Mouse (Mus musculus): ENCODE data around the gene Prkcq. TPM values are rescaled to one million over a fixed set of nuclear protein-coding genes. Genes with fewer than 3 reads are reported as not detected.

The Prkcq gene
- total RNA-seq (2014; fragmentation: Nextera tagmentation): 6.9 and 18.0 TPM in 2 replicates
- 8.5 and 14.4 TPM in 2 replicates for total RNA-seq (2017)

DNA sequence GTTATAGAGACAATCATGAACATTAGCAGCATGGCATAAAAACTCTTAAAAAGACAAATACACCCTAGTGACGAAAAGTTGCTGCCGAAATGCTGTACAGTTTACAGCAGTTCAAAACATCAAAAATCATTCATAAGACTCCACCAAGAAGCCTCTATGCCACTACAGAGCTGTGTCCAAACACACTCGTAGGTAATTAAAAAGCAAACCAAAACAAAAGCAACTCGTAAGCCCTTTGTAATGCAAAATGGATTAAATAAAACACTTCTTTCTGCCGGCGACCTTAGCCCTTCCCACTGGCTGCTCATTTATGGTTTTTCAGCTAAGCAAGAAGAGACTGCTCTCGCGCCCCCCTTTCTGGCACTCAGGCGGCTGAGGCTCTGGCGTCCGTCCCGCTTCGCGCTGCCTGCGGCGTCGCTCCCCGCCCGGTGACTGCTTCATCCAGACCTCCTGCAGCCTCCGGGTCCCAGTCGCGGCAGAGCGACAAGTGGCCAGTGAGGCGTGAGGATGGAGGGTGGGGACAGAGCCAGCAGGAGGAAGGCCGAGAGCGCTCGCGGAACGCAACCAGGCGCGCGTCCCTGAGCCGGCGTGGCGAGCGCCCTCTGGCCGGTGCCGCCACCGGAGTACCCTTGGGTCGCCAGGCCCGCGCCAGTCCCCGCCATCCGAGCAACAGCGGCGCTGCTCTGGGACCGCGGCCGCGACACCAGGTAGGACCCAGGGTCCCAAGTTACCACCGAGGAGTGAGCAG, at the start of gene Prkcq:
TSS of gene Prkcq (plus strand) at position 355 of the 748 bp plus-strand sequence.
- ATAC-seq (replicated peaks; ENCODE audit: low FRiP score, low TSS enrichment, poor library complexity, severe bottlenecking): peak; percentile 87

DNA sequence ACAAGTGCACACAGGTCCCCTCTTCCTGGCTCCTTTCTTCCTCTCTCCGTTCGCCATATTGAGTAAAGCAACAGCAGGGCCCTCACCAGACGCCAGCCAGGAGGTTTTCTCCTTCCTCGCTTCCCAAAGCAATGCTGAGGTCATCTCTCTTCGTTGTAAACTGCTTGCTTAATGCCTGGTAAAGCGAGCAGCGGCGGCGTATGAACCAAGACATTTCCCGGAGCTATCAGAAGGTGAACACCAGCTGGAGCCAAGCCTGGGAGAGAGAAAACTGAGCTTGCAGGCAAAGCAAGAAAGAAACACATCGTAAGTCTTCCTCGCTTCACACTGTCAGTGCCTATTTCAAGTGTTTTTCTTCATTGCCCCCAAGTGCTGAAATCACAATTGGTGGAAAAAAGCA, 41.0 kb upstream of the Prkcq start:
- no peak for ATAC-seq (replicated peaks; ENCODE audit: low FRiP score, low TSS enrichment, poor library complexity, severe bottlenecking)

DNA sequence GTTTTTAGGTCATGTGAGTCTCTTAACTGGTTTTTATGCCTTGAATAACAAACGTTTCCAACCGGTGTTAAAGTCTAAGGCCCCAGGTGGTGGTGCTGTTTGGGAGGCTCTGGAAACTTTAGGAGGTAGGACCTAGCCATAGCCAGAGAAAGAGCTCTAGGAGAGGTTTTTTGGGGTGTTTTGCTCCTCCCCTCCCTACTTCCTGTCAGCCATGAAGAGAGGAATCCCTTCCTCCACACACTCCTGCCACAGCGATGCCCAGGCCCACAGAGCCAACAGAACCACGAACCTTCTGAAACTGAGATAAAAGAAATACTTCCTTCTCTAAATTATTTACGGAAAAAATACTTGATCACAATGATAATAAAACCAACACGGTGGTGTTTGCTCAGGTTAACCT, 36.2 kb upstream of the Prkcq start:
- ATAC-seq (replicated peaks; ENCODE audit: low FRiP score, low TSS enrichment, poor library complexity, severe bottlenecking): no peak

DNA sequence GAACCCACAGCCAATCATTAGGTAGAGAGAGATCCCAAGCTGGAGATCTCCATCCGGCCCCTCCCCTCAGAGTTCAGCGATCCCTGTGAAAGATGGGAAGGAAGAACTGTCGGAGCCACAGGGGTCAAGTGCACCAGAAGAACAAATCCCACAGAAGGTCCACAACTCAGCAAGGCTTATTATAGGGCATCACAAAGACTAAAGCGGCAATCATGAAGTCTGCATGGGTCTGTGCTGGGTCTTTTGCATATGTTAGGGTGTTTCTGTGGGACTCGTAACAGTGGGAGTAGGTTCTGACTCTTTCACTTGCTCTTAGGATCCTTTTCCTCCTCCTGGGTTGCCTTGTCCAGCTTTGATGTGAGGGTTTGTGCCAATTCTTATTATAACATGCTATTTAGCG, 33.8 kb upstream of the Prkcq start:
- ATAC-seq (replicated peaks; ENCODE audit: low FRiP score, low TSS enrichment, poor library complexity, severe bottlenecking): no peak

DNA sequence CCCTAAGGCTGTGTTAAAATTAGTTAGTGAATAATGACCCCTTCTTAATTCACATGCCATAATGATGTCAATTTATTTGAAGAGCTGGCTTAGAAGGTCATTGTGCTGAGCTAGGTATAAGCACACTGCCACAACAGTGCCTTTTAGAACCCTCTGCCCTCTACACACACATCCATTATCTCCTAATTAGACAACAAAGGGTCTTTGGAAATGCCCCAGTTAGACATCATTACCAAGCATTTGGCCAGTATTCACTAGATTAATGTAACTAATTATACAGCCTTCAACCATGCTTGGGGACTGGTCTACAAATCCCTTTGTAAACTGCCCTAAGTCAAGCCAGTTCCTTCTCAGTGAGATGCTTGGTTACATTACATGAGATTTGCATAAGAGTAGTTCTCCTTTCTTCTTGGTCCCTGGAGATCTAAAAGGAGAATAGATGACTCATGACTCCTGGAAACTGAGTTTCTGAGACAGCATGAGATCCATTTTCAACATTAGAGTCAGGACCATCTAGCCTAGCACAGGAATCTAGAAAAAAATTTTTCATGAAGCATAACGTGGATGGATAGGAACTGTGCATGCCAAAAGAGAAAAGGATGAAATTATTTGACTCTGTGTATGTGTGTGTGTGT, 32.3 kb upstream of the Prkcq start:
- ATAC-seq (replicated peaks; ENCODE audit: low FRiP score, low TSS enrichment, poor library complexity, severe bottlenecking): no peak

DNA sequence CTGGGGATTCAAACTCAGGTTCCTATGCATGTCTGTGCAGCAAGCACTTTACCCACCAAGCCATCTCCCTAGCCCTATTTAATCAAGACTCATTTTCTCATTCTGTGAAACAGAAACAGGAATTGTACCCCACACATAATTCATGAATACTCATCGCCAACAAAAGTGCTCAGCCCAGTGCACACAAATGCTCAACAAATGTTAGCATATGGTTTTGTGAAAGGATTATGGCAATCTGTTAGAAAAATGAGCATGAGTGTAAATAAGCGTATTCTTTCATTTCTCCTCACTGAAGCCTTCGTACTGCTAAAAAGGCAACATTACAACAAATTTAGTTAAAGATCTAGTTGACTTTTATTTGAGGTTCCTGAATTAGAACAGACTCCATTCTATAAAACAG, 31.5 kb upstream of the Prkcq start:
- ATAC-seq (replicated peaks; ENCODE audit: low FRiP score, low TSS enrichment, poor library complexity, severe bottlenecking): no peak

DNA sequence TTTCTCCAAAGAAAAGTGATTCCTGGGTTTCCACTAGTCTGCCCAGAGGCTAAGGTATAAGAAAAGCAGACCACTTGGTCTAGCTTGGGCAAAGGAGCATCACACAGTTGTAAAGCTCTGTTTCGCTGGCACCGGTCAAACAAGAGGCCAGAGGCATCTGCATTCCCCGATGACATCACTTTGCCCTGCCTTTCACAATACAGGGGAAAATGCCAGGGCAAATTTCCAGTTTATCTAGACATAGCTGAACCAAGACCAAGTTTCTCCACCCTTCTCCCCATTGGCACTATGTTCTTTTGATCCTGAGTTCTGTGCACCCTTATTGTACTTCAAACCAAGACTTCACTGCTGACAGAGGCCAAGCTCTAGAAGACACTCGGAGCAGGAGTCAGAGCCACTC, 22.8 kb upstream of the Prkcq start:
- ATAC-seq (replicated peaks; ENCODE audit: low FRiP score, low TSS enrichment, poor library complexity, severe bottlenecking): no peak

DNA sequence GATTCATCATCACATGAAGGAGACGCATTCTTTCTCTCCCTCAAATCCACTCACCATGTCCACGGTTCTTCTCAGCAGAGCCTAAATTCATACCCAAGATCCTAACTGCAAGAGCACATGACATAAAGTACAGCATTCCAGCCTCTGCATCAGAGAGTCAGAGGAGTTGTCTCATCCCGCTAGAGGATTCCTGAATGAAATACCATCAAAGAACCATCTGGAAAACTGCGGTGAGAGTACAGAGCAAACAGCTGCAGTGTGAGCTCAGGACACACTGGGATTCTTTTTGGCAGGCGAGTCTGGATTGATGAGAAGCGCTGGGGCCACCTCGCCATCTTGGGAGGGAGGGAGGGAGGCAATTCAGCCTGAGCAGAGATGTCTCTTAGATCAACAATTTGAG, 20.9 kb upstream of the Prkcq start:
- ATAC-seq (replicated peaks; ENCODE audit: low FRiP score, low TSS enrichment, poor library complexity, severe bottlenecking): no peak

DNA sequence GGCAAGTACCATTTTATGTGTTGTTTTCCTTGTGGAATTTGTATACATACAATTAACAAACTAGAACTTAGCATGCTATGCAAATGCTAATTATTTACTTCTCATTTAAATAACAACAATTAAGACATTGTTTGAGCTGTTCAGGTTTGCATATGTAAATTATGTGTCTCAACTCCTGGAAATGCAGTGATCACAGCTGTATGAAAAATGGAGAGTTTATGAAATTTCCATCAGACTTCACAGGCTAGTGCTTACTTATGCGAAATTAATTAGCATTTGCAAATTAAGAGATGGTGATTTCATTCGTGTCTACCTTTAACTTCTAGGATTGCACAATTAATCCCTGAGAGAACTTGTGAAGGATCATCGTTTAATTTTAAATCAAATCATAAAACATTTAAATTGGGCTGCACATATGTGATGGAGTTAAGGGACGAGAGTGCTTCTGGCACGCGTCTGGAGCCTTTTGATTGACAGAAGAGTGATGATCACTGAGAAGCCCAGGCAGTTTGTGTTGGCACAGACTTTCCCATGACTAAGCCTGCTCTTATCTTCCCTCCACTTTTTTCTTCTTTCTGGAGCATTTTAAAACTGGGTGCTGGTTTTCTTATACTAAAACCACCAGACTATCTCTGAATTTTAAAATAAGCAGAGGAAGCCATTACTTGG, 20.1 kb upstream of the Prkcq start:
- no peak for ATAC-seq (replicated peaks; ENCODE audit: low FRiP score, low TSS enrichment, poor library complexity, severe bottlenecking)

DNA sequence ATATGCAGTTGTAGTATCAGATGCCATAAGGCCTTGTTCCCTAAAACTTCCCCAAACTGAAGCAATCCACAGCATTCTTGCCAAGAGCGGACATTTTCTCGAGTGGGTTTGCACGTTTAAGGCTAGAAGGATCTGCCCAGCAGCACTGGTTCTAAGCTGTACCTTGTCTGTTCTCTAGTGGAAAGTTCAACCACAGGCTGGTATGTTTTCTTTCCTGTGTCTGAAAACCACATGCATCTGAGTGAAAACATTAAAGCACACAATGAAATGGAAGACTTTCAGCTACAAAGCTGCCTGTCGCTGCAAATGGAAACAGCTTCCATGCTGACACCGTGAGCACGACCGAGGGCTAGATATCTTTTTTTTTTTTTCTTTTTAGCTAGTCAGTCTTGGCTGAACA, 12.3 kb upstream of the Prkcq start:
- ATAC-seq (replicated peaks; ENCODE audit: low FRiP score, low TSS enrichment, poor library complexity, severe bottlenecking): no peak

DNA sequence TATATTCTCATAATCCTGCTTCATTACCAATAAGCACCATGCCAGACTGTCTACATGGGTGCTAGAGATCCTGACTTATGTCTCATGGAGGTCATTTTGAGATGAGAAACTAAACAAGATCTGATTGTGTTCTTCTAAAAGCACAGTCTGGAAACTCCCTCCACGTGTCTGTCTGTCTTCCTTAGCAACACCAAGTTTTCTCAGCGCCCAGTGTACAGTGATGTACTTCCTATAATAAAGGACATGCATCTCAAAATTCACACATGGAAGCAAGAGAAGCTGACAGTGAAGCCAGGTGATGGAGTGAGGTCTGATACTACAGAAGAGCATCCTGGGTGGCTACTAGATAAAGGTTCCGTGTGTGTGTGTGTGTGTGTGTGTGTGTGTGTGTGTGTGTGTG, 11.2 kb upstream of the Prkcq start:
- no peak for ATAC-seq (replicated peaks; ENCODE audit: low FRiP score, low TSS enrichment, poor library complexity, severe bottlenecking)

DNA sequence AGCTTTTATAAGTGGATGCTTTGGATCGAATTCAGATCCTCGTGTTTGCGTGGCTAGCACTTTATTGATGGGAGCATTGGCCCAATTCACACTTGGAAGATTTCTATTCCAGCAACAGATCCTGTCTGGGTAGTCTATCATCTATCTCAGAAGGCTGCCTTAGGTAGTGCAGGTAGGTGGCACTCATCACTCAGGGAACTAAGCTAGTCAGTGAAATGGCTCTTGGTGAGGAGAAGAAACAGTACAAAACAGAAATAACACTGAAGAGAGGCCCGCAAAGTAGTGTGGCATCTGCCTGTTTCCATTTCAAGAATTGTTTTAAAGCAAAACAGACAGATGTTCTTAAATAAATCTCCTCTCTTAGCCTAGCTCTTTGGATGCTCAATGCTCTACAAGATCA, 10.6 kb upstream of the Prkcq start:
- ATAC-seq (replicated peaks; ENCODE audit: low FRiP score, low TSS enrichment, poor library complexity, severe bottlenecking): no peak

DNA sequence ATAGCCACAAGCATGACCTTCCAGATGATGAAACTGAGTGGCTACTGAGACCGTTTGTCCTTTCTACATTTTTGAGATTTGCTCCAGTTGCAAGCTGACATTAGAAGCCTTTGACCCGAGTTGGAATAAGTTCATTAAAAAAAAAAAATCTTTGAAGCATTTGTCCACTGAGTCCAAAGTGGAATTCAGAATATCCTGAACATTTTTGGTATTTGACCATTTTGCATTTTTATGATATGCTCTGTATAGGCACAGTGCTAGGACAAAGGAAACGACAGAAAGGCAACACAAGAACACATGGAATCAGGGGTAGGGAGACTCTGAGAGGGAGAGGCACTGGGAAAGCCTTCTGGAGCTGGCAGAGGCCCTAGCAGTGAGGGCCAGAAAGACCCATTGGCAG, 9.2 kb upstream of the Prkcq start:
- ATAC-seq (replicated peaks; ENCODE audit: low FRiP score, low TSS enrichment, poor library complexity, severe bottlenecking): no peak

DNA sequence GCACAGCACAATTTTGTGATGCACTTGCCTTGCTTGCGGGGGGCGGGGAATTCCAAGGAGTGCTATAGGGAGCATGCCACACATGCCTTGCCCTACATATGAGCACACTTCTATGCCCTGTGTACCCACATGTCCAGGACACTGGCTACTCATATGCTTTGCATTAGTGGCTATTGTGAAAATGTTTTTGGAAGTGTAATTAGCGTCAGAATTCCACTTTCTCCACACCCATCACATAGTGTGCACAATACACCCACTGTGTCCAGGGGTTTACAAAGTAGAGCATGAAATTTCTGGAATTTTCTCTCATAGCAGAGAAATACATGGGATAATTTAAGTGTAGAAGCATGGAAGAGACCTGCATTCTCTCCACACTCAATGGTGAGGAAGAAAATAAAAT, 7.7 kb upstream of the Prkcq start:
- no peak for ATAC-seq (replicated peaks; ENCODE audit: low FRiP score, low TSS enrichment, poor library complexity, severe bottlenecking)

DNA sequence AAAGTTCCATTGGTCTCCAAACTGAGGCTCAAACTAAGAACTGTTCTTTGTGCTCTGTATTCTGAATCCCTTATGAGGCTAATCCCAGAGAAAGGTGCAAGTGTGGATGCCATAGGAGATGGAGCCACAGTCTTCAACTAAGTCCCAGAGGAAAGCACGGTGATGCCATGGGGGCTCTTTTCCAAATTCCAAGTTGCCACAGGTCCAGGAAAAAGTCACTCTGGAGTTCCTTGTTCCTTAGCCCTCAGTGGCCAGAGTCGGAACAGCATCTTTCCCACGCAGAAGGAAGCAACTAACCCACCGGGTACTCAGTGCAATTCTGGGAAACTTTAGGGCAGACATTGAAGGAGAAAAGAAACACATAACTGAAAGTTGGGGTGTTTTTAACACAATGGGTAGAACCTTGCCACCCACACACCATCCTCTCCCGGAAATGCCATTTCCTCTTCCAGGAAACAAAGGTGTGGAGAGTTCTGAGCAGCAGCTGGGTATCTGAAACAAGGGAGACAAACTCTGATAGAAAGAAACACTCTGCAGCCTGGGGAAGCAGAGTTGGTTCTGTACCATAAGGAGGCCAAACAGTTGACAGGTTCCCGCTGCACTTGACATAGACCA, 2.1 kb upstream of the Prkcq start:
- ATAC-seq (replicated peaks; ENCODE audit: low FRiP score, low TSS enrichment, poor library complexity, severe bottlenecking): no peak

DNA sequence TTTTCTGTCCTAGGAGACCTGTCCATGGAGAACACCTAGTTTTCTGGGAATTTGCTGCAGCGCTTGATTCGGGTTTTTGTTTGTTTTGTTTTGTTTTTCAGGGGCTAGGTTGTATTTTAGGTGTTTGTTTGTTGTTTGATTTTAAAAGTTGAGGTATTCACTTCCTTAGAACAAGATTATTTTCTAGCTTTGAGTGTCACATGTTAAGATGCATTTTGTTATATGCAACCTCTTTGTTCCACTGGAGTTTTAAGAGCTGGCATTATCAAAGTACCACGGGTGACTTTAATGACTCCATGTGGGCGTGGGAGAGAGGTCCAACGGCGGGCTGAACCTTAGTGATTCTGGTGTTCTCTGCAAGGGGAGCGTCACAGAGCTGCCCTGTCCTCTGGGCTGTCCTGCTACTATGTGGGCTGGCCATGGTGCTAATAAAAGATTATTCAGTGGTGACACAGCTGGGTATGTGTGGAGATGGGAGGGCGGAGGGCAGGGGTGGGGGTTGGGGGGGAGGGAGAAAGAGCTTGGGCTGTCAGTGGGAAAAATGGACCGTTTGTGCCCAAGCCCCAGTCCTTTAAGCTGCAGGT, 1.0 kb downstream of the Prkcq start:
- ATAC-seq (replicated peaks; ENCODE audit: low FRiP score, low TSS enrichment, poor library complexity, severe bottlenecking): peak; percentile 74

DNA sequence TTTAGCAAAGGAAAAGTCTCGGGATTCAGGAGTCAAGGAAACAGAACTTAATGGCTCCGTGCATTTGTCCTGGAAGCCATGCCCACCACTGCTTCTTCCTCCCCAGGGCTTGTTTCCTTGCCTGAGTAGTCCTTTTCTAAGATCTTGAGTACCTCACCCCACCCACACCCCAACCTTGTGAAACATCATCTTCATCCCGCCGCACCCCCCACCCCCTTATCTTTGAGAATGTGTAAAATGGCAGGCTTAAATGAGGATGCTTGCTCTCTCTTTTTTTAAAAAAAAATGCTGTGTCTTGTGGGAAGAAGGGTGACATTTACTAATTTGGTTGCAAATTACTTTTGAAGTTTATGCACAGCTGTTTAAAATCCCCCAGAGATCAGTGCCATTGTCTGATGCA, 1.6 kb downstream of the Prkcq start:
- no peak for ATAC-seq (replicated peaks; ENCODE audit: low FRiP score, low TSS enrichment, poor library complexity, severe bottlenecking)

DNA sequence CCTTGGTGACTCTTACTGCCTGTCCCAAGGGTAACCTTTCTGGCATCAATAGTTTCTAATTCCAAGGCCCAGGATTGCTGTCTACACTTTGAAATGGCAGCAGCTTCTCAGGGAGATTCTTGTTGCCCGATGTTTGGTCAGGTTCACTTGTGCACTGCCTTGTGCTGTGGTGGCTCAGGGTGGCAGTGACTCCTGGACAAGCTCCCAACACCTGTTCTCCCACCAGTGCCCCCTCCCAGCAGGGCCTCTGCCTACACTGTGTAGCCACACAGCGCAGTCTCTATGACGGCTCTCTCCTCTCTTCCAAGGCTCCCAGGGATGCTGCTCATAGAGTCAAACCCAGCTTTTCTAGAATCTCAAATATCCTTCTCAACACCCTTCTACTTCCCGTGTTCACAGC, 2.2 kb downstream of the Prkcq start:
- ATAC-seq (replicated peaks; ENCODE audit: low FRiP score, low TSS enrichment, poor library complexity, severe bottlenecking): no peak

DNA sequence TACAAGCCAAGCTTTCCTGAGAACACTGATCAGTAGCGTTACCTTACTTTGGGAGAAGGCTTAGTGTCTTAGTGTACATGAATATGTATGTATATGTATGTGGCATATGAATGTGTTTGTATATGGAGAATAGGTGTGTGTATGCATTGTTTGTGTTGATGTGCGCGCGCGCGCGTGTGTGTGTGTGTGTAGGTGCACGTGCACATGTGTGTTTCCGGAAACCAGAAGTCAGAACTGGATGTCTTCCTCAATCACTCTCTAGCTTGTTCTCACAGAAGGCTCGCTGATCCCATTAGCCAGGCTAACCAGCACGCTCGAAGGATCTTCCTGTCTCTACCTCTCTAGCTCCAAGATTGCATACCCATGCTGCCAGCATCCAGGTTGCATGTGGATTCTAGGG, 6.0 kb downstream of the Prkcq start:
- no peak for ATAC-seq (replicated peaks; ENCODE audit: low FRiP score, low TSS enrichment, poor library complexity, severe bottlenecking)

DNA sequence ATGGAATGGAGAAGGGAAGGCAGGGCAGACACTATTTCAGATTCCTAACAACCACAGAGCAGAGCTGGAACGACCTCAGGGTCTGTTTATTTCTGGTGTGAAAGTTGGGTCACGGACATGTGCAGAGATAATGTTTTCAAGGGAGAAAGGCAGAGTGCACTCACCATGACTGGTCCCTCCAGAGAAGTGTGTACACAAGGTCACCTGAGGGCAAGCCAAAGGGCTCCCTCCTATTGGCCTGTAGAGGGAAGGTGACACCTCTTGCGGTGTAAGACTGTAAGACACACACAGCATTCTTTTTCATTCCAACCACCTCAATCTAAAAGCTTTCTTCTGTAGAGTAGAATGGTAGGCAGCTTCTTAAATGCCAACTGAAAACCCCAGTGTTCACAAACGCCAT, 9.6 kb downstream of the Prkcq start:
- ATAC-seq (replicated peaks; ENCODE audit: low FRiP score, low TSS enrichment, poor library complexity, severe bottlenecking): no peak
